Mouse (Mus musculus): Measurements from ENCODE around the gene Mypn.

- TF ChIP-seq CTCF (IDR thresholded peaks at IDR 0.05; ENCODE audit: borderline replicate concordance, insufficient read depth, low read length) (no peak), POLR2A (IDR thresholded peaks at IDR 0.05; ENCODE audit: low read depth, low read length) (no peak)
These were observed 11.5 kb downstream of the Mypn start for GRCm38 (mm10) chr10:63192276-63192675.
